Mouse (Mus musculus) megakaryocyte-erythroid progenitor cell, adult 5-6 weeks (primary cell): ENCODE measurements around the gene Vil1. TPM values are rescaled to one million over a fixed set of nuclear protein-coding genes. Genes with fewer than 3 reads are reported as not detected.
A peak's percentile ranks its signal among the peaks of the same experiment; 100 is the strongest.

Source experiments
- ATAC-seq: replicated peaks from 2 replicates; pipeline ENCODE4 v1.8.0; 2016; ENCODE audit warnings: mild to moderate bottlenecking, inconsistent platforms; ENCODE audit not compliant: severe bottlenecking, poor library complexity, low FRiP score, low TSS enrichment
- total RNA-seq, 2 experiments: library from RNA; stranded (forward) in 1 of 2; stranded (reverse) in 1 of 2; fragments of 200-1000, 215-1000 nt in 1 of 2; fragments of >200 nt in 1 of 2; fragmentation: Nextera tagmentation in 1 of 2; gene quantifications; 2 replicates each; pipeline ENCODE4 v1.2.3; 2014 to 2017

The Vil1 gene
- total RNA-seq, 2 experiments from 2014 or later, result not detected

DNA sequence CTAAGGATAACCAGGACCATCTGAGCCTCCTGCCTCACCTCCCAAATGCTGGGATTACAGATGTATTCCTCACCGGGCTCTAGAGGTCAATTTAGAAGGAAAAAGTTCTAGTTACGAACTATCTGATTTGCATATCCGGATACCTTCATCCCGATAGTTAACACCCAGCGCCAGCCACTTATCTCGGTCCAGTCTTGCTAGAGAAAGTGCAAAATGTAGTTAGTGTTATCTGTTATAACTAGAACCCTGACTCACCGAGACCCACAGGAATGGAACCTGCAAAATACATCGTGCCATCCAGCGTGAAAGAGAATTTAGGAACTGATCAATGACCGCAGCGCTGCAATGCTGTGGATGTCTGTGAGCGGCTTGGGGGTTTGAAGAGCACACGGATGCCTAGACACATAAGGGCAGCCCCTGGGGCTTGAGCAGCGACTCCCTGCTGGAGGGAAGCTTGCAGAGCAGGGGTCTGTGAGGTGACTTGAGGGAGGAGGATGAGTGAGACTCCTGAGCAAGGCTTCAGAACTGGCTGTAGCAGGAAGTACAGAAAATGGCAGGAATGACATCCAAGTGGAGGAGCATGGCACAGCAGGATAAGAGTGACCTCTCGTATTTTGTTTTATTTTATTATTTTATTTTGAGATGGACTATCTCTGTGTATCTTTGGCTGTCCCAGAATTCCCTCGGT, 8.0 kb upstream of the Vil1 start:
- no peak for ATAC-seq

DNA sequence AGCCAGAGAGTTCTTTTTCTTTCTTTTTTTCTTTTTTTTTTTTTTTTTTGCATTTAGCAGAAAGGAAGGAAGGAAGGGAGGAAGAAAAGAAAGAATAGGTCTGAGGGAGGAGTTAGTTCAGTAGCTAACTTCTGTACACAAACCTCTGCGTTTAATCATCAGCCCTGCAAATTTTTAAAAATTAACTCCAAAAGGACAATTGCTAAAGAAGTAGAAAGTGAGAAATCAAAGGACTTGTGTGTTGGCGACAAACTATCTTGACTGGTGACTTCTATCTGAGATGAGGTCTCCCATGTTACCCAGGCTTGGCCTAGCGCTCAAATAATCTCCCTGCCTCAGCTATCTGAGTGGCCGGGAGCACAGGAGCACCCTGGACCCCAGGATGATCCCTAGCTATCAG, 5.0 kb upstream of the Vil1 start:
- no peak for ATAC-seq

DNA sequence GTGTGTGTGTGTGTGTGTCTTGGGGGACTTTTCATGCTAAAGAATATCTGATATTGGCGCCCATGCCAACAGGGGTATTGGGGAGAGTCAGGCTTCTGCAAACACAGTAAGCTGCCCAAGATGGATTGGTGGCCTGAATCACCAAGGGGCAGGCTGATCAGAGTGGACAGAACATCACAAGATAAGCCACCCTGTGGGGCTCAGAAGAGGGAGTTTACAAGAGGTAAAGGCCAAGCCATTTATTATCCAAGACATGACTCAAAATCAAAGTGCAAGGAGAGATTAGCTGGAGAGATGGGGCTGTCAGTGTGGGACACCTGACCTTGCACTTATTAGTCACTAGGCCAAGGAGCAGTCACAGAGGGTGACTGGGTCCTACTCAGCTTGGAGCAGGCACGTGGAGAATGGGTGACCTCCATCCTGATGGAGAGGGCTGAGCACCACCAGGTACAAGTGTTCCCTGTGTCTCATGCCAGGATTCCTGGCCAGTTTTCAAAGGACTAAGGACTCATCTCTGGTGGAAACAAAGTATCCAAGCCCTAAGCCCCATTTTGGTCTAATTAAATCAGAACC, 2.7 kb downstream of the Vil1 start:
- ATAC-seq, result no peak

DNA sequence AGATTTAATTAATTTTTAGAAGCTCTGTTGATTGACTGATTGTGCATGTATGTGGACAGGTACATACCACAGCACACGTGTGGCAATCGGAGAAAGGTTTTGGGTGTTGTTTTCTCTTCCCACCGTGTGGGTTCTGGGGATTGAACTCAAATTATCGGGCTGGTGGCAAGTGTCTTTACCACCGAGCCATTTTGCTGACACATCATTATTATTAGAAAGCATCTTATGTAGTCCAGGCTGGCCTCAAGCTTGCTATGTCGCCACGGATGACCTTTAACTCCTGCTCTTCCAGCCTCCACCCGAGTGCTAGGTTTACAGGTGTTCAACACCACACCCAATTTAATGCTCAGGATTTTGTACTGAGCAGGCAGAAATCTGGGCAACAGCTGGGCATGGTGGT, 3.5 kb downstream of the Vil1 start:
- ATAC-seq, result no peak

DNA sequence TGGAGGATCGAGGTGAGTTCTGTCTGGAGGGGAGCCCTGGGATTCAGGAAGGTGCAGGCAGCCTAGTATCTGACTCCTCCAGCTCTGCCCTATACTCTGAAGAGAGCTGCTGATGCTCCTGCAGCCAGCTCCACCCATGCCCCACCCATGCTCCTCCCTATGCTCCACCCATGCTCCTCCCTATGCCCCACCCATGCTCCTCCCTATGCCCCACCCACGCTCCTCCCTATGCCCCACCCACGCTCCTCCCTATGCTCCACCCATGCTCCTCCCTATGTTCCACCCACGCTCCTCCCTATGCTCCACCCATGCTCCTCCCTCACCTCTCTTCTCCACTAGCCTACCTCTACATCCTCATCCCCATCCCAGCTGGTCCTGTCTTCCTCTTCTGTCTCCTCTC, 6.0 kb downstream of the Vil1 start:
- ATAC-seq, result peak; percentile 87

DNA sequence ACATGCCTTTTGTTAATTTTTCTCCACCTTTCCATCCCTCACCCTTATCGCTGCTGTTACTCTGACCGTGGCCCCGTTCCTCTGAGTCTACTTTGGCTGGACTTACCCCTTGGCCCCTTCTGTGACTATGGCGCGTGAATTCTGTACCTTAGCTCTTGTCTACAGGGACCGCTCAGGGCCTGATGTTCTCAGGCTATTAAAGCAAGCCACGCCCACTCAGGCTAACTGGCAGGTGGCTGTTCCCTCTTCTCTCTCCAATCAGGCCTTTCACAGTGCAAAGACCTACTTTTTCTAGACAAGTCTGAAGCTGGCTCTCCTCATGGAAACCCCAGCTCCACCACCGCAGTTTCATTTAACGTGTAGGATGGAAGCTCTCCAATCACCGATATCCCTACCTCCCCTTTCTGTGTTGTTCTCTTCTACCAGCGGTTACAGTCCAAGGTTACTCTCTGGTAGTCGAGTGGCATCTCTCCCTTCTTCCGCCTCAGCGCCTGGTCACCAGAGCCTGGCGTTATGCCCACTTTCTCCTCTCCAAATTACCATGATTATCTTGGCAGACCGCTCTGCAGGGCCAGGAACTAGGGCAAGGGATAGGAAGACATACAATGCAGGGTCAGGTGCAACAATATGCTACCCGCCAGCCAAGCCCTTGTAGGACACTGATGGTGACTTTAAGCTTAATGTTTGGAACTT, 9.7 kb downstream of the Vil1 start:
- no peak for ATAC-seq

DNA sequence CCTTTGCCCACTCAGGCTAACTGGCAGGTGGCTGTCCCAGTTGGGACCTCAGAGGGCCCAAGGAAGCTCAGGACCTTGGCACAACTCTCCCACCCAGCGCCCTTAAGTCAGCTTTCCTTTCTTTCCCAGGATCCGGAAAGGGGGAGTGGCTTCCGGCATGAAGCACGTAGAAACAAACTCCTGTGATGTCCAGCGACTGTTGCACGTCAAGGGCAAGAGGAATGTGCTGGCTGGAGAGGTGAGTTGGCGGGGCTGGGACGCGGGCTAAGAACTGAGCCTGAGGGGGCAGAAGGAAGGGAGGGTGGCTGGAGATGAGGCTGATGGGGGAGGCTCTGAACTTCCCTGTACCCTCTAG, 10.2 kb downstream of the Vil1 start:
- no peak for ATAC-seq

DNA sequence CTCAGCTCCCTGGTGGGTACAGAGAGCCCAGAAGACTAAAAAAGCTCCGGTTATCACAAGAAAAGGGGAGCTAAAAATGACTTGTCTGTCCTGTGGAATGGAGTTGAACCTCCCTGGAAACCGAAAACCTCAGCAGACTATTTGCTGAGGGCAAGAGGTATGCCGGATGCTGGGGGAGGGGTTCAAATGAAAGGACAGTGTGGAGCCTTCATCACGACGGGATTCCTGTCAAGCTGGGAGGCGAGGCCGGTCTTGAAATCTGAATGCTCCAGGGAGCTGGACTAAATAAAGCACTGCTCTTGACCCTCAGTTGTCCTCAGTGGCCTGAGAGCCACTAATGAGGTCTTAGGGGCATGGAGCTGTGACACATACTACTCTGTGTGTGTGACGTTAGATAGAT, 14.0 kb downstream of the Vil1 start:
- ATAC-seq, result no peak

DNA sequence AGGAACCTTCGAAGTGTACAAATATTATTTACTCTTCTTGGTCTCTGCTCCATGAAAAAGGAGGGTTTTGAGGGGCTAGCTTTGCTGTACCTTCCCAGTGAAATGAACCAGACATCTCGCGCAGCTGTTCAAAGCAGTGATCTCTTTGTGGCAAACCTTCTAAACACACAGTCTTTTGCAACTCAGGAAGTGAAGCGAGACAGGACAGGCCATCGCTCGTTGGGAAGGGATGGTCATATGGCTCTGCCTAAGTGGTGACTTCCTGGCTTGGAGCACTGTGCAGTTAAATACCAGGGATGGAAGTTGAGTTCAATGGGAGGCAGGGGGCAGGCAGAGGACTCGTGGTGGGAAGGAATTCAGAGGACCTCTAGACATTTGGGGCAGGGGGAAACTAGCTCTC, 16.7 kb downstream of the Vil1 start:
- ATAC-seq, result no peak

DNA sequence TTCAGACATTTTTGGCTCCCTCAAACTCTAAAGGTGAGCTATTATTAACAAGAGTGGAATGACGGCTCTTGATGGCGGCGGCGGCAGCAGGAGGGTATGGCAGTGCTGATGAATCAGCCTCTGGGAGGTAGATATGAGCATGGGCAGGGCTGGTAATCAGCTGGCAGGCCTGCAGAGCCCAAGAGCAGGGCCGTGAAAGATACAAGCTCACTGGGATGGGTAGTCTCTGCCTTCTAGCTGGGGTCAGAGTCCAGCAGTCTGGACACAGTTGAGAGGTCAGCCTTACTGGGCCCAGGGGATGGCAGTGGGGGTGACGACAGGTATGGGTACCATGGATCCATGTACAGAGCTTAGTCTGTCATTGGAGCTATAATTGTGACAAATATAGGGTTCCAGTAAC, 24.0 kb downstream of the Vil1 start:
- ATAC-seq, result no peak

DNA sequence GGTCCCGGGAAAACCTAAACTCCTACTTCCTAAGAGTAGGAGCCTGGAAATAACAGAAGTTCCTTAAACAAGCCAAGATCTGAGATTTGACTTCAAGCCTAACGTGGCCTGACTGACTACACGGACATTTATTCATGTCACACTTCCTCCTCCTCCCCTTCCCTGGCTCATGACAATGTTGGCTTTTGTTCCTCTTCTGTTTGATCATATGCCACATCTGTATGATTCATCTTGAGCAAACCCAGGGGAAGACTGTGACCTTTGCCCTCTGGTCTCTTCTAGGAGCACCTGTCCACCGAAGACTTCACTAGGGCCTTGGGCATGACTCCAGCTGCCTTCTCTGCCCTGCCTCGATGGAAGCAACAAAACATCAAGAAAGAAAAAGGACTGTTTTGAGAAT, 25.4 kb downstream of the Vil1 start:
- ATAC-seq, result no peak

DNA sequence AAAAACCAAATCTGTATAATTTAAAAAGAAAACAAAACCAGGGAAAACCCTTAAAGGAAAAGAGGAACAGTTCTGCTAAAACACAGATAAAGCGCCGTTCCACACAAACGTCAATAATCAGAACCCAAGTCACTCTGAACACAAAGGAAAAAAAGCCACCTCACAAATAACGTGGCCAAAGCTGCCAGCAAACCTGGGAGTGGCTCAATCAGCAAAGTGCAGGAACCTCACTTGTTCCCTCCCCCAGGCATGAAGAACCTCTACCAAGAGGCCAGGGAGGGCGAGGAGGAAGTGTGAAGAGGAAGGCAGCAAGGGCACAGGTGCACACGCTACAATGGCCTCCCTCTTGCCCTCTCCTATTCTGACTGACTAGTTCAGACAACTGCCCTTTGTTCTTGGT, 26.4 kb downstream of the Vil1 start:
- ATAC-seq, result peak; percentile 85

DNA sequence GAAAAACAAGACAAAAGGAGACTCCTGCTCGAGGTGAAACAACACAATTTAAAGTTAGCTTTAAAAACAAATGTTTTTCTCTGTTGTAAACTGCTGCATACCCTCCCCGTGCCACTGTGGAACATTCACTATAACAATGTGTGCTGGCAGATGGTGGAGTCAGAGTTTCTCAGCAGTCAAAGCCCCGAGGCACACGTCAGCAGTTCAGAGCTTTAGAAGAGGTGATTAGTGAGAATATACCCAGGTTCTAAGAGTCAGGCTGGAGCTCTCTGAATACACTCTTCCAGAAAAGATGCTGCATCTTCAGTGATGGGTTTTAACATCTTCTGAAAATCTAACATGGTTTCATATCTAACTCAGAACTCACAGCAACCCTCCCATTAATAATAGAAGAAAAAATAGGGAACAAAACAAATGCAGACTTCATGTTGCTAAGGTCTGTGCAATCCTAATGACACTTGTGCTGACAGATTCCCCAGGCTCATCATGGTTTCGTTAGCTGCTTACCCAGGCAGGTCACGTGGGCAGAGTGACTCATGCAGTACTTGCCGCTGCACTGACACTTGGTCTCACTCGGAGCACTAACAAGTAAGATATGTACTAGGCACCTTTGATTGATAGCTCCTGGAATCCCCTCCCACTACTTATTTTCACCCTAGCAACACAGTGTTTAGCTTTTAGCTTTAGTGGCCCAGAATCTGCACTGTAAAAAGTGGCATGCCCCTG, 28.7 kb downstream of the Vil1 start:
- ATAC-seq, result no peak

DNA sequence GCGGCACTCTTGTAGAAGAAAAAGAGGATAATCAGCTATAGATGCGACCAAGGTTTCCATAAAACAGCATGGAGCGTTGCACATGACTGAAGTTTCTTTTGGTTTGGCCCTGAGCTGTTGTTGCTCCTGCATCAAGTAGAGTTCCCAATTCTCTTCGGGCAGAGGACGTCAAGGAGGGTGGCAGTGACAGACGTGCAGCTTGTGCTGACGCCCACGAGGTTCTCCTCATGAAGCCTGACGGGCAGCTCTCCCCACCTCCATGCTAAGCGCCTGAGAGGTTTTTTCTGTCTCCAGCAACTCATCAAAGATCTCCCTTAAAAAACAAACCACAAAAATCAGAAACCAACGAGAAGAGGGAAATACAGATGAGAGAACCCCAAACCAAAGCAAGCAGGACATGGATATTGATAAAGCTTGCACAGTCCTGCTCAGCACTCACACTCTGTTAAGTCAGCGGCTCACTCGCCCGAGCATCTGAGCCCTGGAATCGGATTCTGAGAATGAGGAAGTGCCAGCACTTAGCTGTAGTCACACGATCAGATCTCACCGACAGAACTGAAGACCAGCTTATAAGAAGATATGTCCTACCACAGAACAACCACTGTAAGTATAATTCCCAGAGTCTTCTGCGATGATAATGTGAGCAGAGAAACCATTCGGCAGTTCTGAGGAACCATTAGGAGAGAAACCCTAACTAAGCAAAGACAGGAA, 30.1 kb downstream of the Vil1 start:
- ATAC-seq, result no peak

DNA sequence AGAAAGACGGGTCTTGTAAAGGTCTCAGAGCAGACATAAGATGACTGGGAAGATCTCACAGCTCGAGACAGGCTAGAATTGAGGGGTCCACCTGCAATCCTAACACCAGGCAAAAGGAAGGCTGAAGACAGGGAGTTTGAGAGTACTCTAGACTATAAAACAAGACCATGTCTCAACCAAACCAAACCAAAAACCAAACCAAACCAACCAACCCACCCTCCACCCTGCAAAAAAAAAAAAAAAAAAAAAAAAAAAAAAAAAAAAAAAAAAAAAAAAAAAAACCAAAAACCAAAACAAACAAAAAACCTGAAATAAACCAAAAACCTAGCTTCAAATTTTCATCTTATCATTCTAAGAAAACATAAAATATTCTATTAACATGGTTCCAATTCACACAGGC, 35.4 kb downstream of the Vil1 start:
- no peak for ATAC-seq

DNA sequence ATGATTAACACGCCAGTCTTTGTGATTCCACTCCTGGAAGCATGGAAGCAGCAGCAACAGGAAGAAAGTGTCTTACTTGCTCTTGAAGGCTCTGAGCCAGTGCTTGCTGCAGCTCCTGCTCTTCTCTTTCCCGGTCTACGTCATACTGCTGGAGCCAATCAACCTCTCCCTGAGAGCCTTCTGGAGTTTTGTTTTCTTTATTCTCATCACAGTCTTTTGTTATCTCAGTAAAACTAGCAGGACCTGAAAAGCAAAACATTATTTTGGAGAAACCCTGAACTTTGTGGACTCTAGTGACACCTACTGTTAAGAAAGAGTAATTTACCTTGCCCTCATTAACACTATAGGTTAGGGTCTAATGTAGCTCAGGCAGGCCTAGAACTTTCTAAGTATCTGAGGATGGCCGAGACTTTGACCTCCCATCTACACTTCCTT, 43.5 kb downstream of the Vil1 start:
- ATAC-seq, result peak; percentile 77; the same call in 1 of the 2 replicates

DNA sequence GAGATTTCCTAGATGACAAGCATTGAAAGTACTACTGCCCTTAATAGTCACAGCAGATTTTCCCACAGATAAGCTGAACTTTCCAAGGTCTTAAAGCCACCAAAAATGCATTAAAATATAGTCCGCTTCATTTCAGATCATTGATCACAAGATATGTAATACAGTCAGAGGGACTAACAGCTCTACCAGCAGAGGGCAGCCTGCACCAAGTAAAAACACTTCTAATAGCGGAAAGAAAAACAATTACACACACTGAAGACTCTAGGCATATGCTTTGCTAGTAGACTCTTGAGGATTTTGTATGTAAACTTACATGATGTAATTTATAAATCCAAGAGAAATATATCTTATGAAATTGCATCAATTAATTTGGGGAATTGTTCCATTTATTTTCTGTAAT, 51.1 kb downstream of the Vil1 start:
- ATAC-seq, result no peak
